Mouse (Mus musculus) layer of hippocampus, postnatal 14 days (tissue): ENCODE data around the gene Acox2. TPM values are rescaled to one million over a fixed set of nuclear protein-coding genes. Genes with fewer than 3 reads are reported as not detected.

Experiments
- DNase-seq, 2 experiments: peaks; one replicate each; pipeline ENCODE4 v3.0.0; 2021 to 2022; ENCODE audit warnings: low spot score in 2 of 2, mixed read lengths in 1 of 2
- total RNA-seq, 2 experiments: library from RNA; stranded (reverse); gene quantifications; 2 replicates each; pipeline ENCODE4 v1.2.3; 2021

Gene Acox2
- total RNA-seq, 2 experiments from 2014 or later = 0.62 TPM; not detected in 1

DNA sequence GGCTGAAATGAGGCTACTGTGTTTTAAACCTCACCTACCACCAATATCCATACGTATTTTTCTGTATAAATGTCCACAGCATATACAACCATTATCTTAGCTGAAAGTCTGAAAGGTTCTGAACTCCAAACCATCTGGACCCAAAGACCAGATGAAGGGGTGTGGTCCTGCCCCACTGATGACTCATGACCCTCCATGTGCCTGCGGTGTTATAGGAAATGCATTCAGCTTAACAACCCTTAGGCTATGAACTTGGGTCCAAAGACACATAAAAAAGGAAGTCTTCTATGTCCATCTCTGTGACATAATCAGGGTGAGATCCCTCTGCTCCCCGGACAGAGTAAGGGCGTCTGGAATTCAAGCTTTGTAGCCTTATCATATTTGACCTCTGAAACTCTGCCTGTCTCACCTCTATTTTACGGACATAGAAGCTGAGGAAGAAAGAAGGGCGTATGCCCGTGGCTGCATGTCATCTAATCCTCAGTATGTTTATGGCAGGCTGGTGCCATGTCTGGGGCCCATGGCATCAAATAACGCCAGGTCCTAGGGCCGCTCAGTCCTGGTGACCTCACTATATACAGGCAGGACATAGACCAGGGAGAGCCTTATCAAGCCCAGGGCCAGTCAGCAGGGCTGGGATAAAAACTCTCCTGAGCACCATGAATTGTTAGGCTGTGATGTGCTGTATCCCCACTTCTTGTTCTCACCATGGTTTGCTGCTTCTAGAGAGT is 8.8 kb downstream of the Acox2 start:
- no peak for DNase-seq

DNA sequence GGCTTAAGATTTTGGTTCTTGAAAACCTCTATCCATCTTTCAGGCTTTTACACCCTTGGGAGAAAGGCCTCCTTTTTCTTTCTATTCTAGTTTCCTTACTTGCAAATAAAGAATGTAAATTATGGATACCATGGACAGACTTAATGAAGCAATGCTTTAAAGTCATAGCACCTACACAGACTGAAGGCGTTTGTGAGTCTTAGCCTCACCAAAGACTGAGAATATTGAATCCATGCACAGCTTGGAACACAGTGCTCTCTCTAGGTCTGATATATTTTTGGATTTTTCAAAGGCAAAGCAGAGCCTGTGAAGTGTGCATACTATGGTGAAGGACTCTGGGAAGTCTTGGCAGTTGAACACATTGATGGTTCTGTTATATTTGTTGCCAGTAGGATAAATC is 9.9 kb downstream of the Acox2 start:
- DNase-seq = no peak

DNA sequence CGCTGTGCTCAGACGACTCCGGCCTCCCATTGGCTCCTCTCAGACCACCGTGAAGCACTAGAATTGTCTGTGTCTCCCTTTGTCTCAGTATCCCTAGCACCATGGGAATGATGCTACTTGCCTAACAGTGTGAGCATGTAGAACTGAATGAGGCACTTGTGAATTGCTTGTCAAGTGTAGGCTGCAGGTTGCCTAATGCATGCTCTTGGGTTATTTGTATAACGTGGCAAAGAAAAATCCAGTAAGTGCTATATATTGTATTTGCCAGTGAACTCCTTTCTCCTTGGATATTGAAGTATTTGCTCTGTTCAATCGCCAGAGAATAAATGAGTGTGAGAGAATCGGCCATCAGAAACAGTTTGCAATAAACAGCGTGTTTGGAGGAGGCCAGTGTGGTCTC is 12.3 kb downstream of the Acox2 start:
- no peak for DNase-seq

DNA sequence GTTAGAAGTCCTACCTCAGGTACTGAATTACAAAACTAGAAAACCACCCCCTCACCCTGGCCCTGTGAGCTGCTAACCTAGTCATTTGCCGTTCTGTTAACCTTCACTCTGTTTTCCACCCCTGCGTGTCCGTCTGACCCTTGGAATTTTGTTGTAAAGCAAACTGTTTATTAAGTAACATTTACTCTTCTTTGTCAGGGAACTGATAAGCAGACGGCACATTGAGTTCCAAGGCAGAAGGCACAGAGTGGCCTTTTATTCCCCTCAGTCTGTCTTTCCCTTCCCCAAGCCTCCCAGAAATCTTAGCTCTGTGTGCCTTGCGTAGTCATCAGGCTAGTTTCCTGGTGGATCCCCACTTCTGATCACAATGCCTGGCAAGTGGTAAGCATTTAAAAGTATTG is 14.9 kb downstream of the Acox2 start:
- DNase-seq = no peak

DNA sequence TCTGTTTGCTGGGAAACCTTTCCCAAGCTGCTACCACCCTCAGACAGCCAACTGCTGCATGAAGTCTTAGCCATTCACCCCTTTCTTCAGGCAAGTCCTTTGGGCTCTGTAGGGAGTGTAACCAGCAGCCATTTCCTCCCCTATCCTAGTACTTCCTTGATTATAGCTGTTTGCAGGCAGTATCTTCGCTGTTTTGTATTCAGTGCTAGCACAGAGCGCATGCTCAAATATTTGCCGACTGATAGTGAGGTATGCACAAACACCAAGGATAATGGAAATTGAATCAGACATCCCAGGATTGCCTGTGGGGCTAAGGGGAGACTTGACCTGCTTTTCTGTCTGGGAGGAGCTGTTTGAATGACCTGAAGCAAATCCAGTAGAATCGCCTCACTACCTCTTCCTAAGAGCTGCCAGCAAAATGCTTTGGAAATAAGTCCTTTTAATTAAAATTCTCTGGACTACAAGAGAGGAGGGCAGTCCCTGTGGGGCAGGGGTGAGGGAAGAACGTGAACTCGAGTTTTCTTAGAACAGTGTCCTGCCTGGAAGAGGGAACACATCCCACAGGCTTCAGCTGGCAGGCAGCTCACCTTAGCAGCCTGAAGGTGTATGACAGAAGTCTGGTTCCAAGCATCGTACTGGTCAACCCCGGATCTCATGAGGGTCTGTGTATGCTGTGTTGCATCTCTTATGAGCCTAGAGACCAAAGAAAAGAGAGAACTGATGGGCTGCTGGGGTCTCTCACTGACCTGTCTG is 15.8 kb downstream of the Acox2 start:
- no peak for DNase-seq

DNA sequence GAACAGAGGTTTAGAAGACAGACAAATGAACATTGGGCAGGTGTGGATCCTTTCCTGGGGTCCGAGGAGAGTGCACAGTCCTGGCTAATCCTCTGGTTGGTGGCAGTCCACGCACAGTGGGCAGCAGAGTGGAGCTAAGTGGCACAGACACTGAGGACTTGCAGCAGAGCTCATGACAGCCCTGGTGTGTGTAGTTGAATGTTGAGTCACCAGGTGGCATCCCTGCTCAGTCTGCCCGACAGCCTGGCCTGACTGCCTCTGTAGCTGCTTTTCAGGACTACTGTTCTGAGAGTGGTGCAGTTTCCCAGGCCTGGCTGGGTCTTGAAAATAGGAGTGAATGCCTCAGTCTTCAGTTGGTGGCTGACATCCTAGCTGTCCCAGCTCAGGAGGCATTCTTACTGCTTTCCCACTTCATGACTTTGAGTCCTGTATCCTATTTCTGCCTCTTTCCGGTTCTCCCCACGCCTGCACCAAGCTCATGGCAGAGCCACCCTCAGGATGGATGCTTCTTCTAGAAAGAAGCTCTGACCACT is 16.7 kb downstream of the Acox2 start:
- DNase-seq = peak; percentile 41 to 63

DNA sequence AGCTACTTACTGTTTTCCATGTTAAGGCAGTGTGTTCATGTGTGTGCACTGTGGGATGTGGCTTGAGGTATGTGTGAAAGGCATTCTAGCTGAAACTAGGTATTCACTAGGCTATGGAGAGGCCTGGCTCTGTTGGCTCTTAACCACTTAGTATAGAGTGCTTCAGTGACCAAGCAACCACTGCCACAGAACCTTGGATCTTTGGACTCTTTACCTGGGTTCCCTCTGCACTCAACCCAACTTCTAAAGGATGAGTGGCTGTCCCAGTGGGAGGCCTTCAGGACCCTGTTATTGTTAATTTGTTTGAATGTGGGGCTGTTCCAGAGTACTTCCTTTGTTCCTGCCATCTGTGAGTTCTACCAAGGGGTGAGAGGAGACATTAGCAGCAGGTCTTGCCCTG is 17.3 kb downstream of the Acox2 start:
- DNase-seq = no peak

DNA sequence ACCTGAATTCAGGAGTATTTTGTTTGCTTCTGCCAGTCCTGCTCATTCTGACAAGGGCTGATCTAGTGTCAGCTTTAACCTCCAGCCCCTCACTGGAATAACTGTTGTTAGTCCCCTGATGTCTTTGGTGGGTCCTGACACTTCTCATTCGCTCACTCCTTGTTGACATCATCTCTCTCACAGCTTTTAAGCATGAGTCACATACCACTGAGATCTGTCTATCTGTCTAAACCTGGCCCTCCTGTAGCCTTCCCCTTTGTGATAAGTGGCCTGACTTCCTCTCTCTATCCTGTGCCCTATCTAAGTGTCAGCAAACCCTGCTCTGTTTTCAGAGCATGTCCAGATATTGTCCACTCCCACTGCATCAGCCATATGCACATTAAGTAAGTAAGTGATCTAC is 25.9 kb downstream of the Acox2 start:
- no peak for DNase-seq

DNA sequence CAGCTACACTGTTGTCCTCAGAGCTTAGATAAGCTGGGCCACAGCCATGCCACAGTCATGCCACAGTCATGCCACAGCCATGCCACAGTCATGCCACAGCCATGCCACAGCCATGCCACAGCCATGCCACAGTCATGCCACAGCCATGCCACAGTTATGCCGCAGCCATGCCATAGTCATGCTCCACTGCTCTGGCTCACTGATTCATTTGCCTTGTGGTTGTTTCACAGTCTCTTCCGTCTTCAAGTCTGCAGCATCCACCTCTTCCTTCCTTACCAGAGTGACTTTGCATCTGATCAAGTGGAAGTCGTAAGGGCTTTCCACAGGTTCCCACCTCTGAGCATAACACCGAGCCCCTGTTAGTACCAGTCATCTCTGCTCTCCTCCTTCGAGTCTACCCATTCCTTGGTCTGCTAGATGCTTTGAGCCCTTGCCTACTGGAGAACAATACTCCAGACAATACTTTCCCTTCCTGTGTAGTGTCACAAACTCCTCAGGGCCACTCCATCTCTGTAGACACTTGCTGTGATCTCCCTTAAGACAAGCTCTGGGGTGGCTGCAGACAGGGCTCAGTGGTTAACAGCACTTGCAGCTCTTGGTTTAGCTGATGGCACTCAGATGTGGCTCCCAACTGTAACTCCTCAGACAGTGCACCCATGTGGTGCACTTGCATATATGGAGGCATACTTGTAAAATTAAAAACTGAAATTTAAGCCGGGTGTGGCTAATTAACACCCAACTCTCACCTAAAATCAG is 26.8 kb downstream of the Acox2 start:
- DNase-seq = no peak

DNA sequence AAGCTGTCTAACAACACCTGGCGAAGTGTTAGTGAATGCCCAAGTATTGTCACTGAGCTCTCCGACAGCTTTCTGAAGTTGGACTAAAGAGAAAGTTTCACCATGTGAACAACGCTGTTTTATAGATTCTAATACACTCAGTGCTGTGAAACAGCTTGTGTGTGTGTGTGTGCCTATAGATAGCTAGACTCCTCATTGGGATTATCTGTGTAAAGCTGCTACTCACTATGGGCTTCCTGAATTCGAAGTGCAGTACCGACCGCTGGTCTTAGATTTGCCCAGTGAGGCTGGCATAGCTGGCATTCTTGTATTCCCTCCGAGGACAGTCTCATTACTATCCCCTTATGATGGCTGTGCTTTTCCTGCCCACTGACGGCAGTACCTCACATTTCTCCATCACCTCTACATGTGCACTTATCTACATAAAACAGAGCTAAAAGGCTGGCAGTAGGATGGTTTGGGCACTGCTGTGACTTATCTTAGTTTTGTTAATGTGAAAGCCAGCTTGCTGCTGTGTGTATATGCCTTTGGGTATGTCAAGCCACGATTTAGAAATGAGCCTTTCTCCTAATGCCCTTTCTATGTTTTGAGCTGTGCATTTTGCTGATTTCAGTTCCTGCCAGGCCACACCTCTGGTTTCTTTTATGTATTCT is 29.7 kb downstream of the Acox2 start:
- DNase-seq = no peak

DNA sequence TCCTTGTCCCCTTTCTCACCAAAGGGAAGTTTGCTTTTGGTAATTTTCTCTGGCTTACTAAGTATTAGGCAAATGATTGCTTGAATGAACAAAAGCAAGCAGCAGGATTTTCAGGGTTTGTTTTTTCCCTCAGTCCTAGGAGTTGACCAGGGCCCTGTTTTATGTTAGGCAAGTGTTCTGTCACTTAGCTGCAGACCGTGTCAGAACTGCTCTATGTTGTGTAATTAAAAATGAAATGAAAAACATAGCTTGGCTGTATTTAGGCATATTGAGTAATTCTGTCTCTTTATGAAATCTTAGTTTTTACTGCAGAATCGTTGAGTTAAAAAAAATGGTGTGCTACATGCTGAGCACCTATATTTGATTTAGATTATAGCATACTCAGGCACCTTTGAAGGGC is 34.3 kb downstream of the Acox2 start:
- DNase-seq = no peak

DNA sequence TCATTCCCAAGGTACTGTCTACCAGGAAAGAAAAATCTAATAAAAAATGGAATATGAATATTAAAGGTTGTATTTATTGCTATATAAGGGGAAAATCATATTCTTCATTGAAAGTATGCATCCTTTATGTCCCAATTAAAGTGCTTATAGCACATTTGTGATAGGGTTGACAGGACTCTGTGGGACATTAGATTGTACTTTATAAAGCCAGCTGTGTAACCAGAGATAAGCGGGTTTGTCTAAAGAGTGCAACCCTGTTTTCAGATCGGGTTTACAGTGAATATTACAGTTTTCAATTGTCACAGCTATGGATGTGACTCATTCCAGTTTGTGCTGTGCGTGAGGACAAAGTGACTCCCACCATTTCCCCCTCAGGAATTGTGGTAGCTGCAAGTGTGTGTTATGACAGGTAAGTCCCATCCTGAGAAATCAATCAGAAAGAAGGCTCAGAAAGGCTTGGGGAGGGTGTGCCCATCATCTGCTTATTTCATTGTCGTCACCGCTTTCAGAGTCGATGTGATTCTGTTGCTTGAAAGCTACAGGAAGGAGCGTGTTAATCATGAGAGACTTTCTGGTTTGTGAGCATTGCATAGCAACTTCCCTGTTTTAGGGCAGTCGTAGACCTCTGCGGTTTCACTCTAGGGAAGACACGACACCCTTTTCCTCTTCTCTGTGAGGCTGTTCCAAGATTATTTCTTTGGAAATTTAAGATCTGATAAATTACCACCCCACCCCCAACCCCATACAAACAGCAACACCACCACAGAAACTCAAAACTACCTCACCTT is 35.5 kb downstream of the Acox2 start:
- no peak for DNase-seq

DNA sequence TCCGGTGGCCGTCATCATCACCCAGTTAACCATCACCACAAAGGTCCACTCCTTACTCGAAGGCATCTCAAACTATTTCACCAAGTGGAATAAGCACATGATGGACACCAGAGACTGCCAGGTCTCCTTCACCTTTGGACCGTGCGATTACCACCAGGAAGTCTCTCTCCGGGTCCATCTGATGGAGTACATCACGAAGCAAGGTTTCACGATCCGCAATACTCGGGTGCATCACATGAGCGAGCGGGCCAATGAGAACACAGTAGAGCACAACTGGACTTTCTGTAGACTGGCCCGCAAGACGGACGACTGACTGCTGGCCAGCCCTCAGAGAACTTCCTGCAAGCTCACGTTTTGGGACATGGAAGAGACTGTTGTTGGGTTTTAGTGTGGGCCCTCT is 36.6 kb downstream of the Acox2 start:
- DNase-seq = no peak

DNA sequence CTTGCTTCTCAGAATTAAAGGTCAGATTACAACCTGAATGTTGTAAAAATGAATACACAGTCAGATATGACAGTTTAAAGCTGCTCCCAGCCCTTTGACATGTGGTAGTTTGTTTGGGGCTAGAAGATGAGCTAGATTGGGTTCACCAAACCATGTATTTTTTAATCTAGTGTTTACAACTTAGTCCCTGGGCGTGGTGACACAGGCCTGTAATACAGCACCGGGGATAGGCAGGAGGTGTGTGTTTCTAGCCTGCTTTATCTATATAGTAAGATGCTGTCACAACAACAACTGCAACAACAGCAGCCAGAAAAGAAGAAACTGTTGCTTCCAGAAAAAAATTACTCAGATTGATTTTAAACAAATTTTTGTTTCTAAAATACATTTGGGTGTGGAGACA is 38.2 kb downstream of the Acox2 start:
- no peak for DNase-seq

DNA sequence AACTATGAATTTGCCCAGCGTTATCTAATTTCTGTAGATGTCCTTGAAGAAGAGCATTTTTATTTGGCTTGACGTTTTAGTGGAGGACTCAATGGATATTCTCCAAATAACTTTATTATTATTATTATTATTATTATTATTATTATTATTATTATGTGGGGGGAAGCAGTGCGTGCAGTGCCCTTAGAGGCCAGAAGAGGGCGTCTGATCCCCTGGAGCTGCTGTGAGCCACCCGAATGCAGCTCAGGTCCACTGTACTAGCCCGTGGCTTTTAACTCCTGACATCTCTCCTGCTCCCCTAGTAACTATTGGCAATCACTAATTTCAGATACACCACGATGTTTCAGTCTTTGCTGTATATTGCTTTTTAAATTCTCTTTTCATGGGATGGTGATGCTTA is 38.8 kb downstream of the Acox2 start:
- DNase-seq = no peak

DNA sequence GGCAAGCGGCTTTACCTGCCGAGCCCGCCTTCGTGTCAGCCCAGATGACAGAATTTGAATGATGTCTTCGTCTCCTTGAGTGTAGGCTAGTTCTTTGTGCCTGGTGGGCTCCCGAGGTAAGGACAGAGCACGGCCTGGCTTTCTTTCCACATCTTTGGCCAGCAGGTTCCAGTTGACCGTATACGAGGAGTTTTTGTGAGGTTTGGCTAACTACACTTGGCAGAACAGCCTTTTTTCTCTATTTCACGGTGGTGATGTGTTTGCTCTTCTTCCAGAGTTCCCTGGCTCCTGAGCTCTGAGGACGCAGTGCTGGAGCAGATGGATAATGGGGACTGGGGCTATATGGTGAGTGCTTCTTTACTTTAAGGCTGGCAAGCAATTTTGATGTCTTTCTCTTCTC is 39.3 kb downstream of the Acox2 start:
- no peak for DNase-seq

DNA sequence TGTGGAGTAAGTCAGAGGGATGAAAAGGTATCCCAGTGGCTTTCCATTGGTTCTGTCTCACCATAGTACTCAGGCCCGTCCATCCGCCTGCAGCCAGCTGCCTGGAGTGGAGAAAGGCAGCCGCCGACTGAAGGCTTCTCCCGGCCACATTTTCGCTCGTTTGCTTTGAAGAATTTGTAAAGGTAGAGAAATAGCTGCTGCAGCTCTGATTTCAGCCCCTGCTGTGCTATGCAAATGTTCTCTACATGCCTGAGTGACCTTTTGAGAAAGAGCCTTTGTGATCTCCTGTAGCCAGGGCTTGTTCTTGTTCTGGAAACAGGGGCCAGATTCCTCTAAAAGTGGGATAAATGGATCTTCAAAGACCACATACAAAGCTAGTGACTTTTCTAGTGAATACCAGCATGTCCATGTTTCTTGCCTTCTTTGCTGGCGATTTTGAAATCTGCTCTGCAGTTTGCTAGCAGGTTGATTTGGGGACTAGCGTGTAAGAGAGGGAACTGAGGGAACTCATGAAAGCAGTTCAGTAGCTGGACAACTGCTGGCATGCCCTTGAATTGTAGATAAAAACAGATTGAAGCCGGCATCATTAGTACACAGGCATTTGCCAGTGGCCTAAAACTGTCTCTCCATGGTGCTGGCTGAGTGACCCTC is 40.3 kb downstream of the Acox2 start:
- no peak for DNase-seq

DNA sequence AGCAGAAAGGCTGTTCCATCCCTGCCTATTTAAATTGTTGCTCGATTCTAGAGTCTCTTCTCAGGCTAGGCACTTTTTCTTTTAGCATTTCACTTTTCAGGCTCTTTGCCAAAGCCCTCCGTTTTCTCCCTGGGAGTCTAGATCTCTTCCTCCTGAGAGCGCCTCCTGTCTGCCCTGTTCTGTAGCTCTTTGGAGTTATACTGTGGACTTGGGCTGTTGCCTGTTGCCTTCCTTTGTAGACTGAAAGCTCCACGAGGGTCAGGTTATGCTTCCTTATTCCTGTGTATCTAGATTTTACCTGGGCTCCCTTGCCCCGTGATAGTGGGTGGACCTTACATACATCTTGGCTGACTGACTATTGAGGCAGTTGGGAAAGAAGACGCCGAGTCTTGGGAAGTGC is 40.9 kb downstream of the Acox2 start:
- no peak for DNase-seq

DNA sequence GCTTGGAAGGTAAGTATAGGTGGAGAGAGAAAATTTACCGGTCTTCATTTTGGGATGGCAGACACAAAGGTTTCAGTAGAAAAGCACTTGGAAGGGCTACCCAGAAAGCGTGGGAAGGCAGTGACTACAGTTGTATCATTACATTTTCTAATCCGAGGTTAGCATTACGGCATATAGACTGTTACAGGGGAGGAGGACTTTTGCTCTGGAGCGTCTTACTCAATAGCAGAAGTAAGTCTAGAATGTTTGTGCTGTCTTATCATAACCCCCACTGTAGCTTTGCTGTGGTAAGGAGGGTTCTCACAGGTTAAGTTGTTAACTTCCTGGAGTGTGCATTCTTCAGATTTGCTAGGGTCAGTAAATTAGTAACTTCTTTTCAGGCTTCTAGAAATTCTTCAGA is 43.1 kb downstream of the Acox2 start:
- no peak for DNase-seq

DNA sequence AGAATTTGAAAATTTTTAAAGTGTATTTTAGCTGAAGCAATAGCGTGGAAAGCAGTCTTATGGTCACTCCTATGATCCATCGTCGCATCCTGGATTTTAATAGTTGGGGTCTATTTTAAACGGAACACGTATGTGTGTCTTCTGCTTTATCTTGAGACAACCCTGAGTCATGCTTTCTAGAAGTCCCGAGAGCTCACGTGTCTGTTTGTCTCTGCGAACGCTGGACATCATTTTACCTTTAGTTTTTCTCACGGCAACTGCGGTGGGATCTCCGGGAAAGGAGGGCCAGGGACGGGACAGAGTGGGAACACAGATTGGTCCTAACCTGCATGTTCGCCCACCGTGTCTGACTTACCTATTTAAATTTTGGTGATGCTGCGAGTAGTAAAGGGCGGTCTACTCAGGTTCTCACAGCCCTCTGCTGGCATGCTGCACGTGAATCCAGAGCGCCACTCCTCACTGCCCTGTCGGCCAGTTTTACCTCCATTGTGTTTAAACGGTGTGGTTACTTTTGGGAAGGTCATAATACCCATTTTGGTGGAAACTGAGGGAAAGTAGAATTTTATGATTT is 43.9 kb downstream of the Acox2 start:
- no peak for DNase-seq
